Mouse (Mus musculus) cerebellum, adult 8-10 months (tissue): Measurements from ENCODE around the gene Stxbp5l.
"Not testable (repeated sequence)": the region's sequence is repeated elsewhere in the genome, so short reads cannot be mapped to it uniquely, and the experiment has no call there.

ENCODE experiments used
- DNase-seq: peaks from one replicate; pipeline ENCODE4 v3.0.0; 2022

Gene Stxbp5l

DNA sequence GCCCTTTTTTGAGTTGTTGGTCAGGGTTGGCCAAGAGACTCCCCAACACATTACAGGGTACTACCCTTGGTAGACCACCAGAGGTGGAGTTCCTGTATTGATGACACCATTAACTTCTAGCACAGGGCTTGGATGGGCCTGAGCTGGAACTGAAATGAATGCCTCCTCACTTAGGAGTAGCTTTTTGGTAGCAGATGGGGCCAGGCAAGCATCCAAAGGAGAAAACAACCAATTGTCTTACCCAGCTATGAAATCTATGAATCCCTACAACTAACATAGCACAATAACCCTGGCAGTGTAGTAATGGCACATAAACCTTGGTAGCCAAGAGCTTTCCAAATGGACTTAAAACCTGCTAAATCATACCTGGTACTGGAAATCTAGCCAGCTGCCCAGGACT is 111.1 kb downstream of the Stxbp5l start:
- peak; percentile 41 for DNase-seq

DNA sequence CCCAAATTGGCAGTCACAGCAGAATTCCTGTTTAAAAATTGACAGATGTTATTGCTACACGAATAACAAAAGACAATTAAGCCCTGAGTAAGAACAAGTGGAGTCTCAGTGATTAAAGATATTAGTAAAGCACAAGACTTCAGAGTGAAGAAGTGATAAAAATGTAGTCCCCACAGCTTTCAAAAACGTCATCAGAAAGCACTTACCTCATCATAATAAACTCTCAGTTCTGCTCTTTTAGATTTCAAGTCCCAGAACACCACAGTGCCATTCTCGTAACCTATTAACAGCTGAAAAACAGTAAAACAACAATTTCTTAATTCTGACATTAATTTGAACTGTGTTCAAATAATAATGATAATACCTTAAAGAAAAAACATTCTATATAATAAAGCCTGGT is 123.1 kb downstream of the Stxbp5l start:
- DNase-seq, result no peak

DNA sequence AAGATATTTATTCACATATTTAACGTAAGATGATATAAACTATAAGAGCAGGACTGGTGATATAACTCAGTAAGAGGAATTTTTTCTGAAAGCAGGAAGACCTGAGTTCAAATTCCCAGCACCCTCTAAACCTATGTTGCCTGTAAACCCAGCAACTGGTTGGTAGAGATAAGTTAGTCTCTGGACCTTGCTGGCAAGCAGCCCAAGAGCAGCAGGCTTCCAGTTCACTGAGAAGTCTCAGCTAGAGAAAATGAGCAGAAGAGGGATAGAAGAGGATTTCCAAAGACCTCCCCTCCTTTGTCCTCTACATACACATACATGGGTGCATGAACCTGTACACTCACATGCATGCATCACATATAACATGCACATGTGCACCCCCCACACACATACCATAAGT is 165.6 kb downstream of the Stxbp5l start:
- DNase-seq, result no peak

GRCm38 (mm10) chr16:37208783-37209182 is 176.0 kb downstream of the Stxbp5l start:
- DNase-seq, result no peak

- DNase-seq, result no peak
These were observed 190.6 kb downstream of the Stxbp5l start for GRCm38 (mm10) chr16:37194152-37194551.

DNA sequence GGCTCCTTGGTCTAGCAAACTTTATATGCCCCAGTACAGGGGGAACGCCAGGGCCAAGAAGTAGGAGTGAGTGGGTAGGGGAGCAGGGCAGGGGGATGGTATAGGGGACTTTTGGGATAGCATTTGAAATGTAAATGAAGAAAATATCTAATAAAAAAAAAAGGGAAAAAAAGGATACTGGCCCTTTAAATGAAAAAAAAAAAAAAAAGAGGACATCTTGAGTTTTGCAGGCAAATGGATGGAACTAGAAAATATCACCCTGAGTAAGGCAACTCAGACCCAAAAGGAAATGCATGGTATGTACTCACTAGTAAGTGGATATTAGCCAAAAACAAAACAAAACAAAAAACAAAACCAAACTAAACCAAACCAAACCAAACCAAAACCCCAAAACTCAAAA is 259.6 kb downstream of the Stxbp5l start:
- DNase-seq, result not testable (repeated sequence)

DNA sequence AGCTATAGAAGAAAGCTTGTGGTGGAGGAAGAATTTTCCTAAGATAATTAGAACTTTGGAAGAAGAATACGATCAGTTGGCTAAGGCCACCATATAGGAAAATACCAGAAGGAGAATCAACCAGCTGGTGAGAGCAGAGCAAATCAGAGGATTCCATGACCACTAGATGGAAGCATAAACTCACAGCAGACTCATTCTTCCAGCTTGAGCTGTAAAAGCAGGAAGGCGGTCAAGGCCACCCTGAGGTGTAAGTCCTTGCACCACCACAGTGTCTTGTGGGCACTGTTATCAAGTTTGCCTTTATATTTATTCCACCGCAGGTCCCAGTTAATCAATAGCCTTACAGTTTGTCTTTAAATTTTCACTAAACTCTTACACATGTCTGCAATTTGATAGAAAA is 275.5 kb downstream of the Stxbp5l start:
- peak; percentile 63 for DNase-seq

DNA sequence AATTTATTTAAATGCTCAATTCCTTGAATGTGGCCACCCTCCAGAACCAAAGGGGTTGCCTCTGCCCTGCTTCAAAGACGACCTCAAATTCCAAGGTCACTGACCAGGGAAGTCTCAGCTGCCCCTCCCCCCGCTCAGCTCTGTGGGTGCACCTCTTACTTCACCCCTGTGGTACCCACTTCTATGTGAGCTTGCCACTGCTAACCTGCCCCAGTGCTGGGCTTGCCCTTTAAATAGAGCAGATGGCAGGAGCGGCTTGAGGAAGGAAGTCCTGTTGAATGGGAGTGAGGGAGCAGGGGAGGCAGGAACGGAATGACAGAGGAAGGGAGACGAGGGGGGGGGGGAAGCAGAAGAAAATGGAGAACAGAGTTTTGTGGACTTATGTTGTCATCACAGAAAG is 276.0 kb downstream of the Stxbp5l start:
- DNase-seq, result peak; percentile 27

DNA sequence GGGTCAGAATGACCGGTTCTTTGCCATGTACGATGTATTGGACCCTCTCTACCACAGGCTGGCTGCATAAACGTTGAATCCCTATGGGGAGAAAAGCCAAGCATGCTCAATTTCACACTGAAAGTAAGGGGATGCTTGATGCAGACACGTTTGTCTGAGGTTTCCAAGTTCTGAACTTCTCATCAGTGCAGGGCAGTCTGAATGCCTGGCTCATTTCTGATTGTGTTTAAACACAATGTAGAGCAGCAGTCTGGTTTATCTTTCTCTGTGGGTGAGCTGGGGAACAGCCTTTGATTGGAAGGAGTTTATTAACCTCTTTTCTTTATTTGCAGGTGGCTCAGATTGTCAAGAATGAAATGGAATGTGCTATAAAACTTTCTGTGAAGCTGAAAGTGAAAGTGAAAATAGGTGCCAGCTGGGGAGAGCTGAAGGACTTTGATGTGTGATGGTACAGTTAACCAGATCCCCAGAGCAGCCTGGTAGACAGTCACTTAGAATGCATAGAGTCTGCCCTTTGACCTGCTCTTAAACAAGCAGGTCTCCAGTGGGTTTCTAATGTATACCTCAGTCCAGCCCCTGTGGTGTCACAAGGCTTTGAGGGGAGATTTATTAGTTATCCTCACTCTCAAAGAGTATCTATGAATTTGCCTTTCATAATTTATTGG is 290.5 kb downstream of the Stxbp5l start:
- no peak for DNase-seq

- DNase-seq, result no peak
These were observed 295.1 kb downstream of the Stxbp5l start for GRCm38 (mm10) chr16:37089648-37090047.

- DNase-seq, result no peak
These were observed 312.4 kb downstream of the Stxbp5l start for GRCm38 (mm10) chr16:37072354-37072753.
